ENCODE assay signal across 8 mouse cellular contexts in genomic region chr6:95116946-95117345, GRCm38 (mm10). TPM values are rescaled to one million over a fixed set of nuclear protein-coding genes. Genes with fewer than 3 reads are reported as not detected.
DNase-seq lines count a peak whose midpoint lies in the region; ATAC-seq lines count a peak whose summit lies in the region.

TSS of gene Kbtbd8 (plus strand) at chr6:95117240.

- H3K4me1 ChIP-seq in forebrain, embryonic 16.5 days (replicated peaks; ENCODE audit: control insufficient read depth, insufficient read depth, low read length), result peaks cover 15% of the 10 kb centered on the region
- H3K4me1 ChIP-seq in kidney, embryonic 14.5 days (ENCODE audit: control insufficient read depth, insufficient read depth, low read length), result peaks cover 5% of the 10 kb centered on the region; the same call in 1 of the 2 replicates

- peaks cover 3% of the 10 kb centered on the region; the same call in 1 of the 2 replicates for H3K36me3 ChIP-seq in forebrain, embryonic 16.5 days (ENCODE audit: control insufficient read depth, insufficient read depth)
- H3K36me3 ChIP-seq in kidney, embryonic 14.5 days (ENCODE audit: control insufficient read depth, insufficient read depth, low read length), result no peaks in the 10 kb centered on the region

- peak; percentile 6 to 24 for DNase-seq in left cerebral cortex, adult 8-10 months (ENCODE audit: low spot score in 2 of 2)
- DNase-seq in left cerebral cortex, postnatal 25 days (ENCODE audit: low spot score in 2 of 2), result no peak
- DNase-seq in adrenal gland, postnatal 25 days, result peak; percentile 12
- peak; percentile 27 to 55 for DNase-seq in lung, postnatal 4 days
- peak; percentile 3 to 16 for DNase-seq in thymus, adult 18-20 months
- DNase-seq in gastrocnemius, postnatal 10 days, result no peak

- no peaks in the 10 kb centered on the region for H3K27me3 ChIP-seq in forebrain, embryonic 16.5 days (replicated peaks; ENCODE audit: control insufficient read depth, insufficient read depth, low read length)
- H3K27me3 ChIP-seq in kidney, embryonic 14.5 days (ENCODE audit: control insufficient read depth, insufficient read depth, low read length), result no peaks in the 10 kb centered on the region

- peak within 1 kb of the TSS; percentile 93 for H3K27ac ChIP-seq in forebrain, embryonic 16.5 days (ENCODE audit: low read length)
- H3K27ac ChIP-seq in kidney, embryonic 14.5 days (ENCODE audit: low read depth, low read length), result peak within 1 kb of the TSS; percentile 24; the same call in 1 of the 2 replicates

- intact Hi-C loops in left cerebral cortex, postnatal 25 days (cut with DNase I), result loop anchor here (5.0 kb wide), 2 partner anchors 85 to 105 kb away; no protein-coding TSS in a partner anchor

- 33% methylated on average over 13 of the region's 13 CpGs for WGBS in forebrain, embryonic 16.5 days
- WGBS in kidney, embryonic 14.5 days, result 21% methylated on average over 13 of the region's 13 CpGs

- peak within 1 kb of the TSS; percentile 66 for H3K4me2 ChIP-seq in forebrain, embryonic 16.5 days (ENCODE audit: low read length)
- peak within 1 kb of the TSS; percentile 71 for H3K4me2 ChIP-seq in kidney, embryonic 14.5 days (replicated peaks; ENCODE audit: low read depth, low read length)

- H3K9me3 ChIP-seq in forebrain, embryonic 16.5 days (ENCODE audit: control insufficient read depth, low read length), result no peaks in the 10 kb centered on the region
- no peaks in the 10 kb centered on the region for H3K9me3 ChIP-seq in kidney, embryonic 14.5 days (ENCODE audit: control insufficient read depth, low read length)

- H3K9ac ChIP-seq in forebrain, embryonic 16.5 days (replicated peaks; ENCODE audit: low read depth, low read length), result peak within 1 kb of the TSS; percentile 81
- H3K9ac ChIP-seq in kidney, embryonic 14.5 days (ENCODE audit: low read depth, low read length), result peak within 1 kb of the TSS; percentile 72

- no peak for ATAC-seq in forebrain, embryonic 16.5 days
- peak; percentile 13; the same call in 1 of the 2 replicates for ATAC-seq in kidney, embryonic 14.5 days (ENCODE audit: low FRiP score, low TSS enrichment)

- H3K4me3 ChIP-seq in forebrain, embryonic 16.5 days (replicated peaks; ENCODE audit: low read length), result peak within 1 kb of the TSS; percentile 80
- H3K4me3 ChIP-seq in kidney, embryonic 14.5 days (ENCODE audit: low read length), result peak within 1 kb of the TSS; percentile 90

RNA-seq across cellular contexts. Expression of gene Kbtbd8, which starts in this region (rescaled TPM):
- total RNA-seq in left cerebral cortex, adult 8-10 months (2022), result 10 to 100 TPM in 3 of 4 experiments, 1 to 10 TPM in 1; 8.0 to 14.1 (median 12.2) TPM
- 10 to 100 TPM in 1 of 2 experiments, 1 to 10 TPM in 1; 8.5 to 12.9 TPM for total RNA-seq in left cerebral cortex, postnatal 25 days (2021)
- total RNA-seq in adrenal gland, postnatal 25 days (2021), result 3.6 and 6.3 TPM in 2 replicates
- polyA plus RNA-seq in forebrain, embryonic 16.5 days (2015; fragmentation: Nextera tagmentation; extraction: Ambion mirVana), result 5.4 and 7.5 TPM in 2 replicates
- 4.1 and 4.2 TPM in 2 replicates for polyA plus RNA-seq in kidney, embryonic 14.5 days (2014; fragmentation: Nextera tagmentation; extraction: Ambion mirVana)
- under 1 TPM; 0.52 to 0.70 TPM for total RNA-seq in gastrocnemius, postnatal 10 days (2021)

Comparison
In these comparisons a context has a peak if more than half of its experiments do, and no peak if none do; other contexts are left out.
1. DNase-seq: peak in left cerebral cortex, adult 8-10 months (2 of 2), adrenal gland, postnatal 25 days (single experiment), lung, postnatal 4 days (2 of 2) and thymus, adult 18-20 months (2 of 2); none in left cerebral cortex, postnatal 25 days (0 of 2) and gastrocnemius, postnatal 10 days (single experiment).